Mouse (Mus musculus): ENCODE results near the gene Mbtps1.

The Mbtps1 gene

DNA sequence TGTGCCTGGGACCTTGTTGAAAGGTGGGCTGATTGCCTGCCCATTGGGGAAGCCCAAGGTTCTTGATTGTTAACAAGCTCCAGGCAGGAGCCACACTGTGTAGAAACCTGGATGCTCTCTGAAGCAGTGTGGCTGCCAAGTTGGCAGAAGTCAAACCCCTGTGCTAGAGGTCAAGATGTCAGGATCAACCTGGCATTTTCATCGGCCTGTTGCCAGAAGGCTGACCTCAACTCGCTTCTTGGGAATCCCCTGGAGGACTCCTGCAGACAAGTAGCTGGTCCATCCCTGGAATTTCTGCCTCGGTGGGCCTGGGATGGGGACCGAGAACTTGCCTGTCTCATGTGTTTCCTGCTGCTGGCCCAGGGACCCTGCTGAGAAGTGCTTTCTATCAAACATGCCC, 56.4 kb downstream of the Mbtps1 start:
- no peak for DNase-seq (ENCODE audit: low spot score in 2 of 2)

DNA sequence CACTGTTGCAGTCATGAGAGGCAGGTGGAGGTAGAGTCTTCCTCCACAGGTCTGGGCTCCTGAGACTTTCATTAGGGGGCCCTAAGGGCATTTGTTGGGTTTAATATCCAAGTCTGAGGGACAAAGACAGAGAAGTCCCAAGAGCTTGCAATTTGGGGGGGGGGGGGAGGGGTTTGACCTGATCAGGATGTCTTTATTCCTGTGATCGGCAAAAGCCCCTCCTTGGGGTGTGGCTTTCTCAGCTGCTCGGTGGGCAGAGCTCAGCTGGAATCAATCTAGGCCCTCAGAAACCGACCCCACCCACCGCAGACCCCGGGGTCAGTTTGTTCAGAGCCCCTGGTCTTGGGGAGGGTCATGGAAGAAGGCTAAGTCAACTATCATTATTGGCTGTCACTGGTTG, 56.9 kb downstream of the Mbtps1 start, which contains the start of gene Slc38a8:
TSS of gene Slc38a8 (minus strand) at position 101 of the 400 bp plus-strand sequence.
- no peak for DNase-seq (ENCODE audit: low spot score in 2 of 2)

DNA sequence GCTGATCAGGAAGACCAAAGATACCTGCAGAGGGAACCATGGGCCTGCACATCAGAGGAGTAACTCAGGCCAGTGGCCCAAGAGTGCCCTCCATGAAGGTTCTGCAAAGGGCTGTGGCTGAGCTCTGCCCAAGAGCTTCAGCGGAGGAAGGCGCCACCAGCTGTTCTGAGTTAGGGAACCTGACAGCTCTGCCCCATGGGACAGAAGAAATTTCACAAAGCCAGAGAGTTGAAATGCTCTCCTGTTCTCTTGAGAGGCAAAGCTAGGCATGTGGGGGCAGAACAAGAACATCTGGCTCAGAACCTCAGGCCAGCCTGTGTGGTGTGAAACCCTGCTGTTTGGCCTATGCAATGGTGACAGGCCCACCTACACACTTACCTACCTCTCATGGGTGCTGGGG, 58.7 kb downstream of the Mbtps1 start:
- no peak for DNase-seq (ENCODE audit: low spot score in 2 of 2)

GRCm38 (mm10) chr8:119496848-119497247, 61.7 kb downstream of the Mbtps1 start:
- peak; percentile 5 to 23 for DNase-seq (ENCODE audit: low spot score in 2 of 2)

- DNase-seq (ENCODE audit: low spot score in 2 of 2): no peak
Measured at GRCm38 (mm10) chr8:119487093-119487492, 71.4 kb downstream of the Mbtps1 start.

DNA sequence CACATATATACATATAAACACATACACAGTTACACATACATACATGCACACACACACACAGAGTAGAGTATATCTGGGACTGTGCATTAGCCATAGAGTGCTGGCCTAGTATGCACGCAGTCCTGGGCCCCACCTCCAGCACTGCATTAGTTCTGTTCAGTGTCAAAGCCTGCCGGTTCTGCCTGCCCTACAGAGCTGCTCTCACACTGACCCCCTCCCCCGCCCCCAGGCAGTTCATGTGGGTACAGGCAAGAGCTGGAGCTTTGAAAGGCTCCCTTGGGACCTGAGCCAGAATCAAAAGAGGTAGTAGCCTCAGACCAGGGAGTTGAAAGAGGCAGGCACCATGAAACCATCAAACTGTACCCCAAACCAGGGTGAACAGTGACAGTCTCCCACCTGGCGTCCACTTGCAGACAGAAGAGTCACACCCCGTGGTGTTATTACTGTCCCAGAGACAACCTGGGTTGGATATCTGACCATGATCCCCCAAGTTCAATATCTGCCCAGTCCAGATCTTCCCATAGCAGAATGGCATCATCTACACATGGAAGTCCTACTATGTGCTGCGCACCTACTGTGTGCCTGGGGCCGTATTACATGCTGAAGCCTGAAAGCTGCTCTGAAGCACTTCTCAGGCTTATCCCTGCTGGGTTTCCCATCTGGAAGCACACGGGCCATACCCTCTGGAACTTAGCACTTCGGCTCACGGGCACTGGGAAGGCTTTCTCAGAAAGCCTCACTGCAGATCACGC, 74.2 kb downstream of the Mbtps1 start:
- DNase-seq (ENCODE audit: low spot score in 2 of 2): no peak

DNA sequence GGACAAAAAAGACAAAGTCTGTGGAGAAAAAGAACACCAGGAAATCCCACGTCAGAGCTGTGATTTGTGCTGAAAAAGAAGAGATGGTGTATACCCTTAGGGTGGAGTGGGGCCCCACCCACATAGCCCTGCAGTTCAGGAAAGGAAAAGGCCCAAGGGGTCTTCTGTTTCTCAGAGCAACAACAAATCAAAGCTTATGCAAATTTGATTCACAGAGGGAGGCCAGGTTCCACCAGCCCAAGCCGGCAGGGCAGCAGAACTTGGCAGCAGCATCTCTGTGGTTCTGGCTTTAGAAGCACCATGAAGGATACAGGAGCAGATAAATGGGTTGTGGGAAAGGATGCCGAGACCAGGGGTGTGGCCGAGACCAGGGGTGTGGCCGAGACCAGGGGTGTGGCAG, 79.9 kb downstream of the Mbtps1 start:
- DNase-seq (ENCODE audit: low spot score in 2 of 2): no peak

DNA sequence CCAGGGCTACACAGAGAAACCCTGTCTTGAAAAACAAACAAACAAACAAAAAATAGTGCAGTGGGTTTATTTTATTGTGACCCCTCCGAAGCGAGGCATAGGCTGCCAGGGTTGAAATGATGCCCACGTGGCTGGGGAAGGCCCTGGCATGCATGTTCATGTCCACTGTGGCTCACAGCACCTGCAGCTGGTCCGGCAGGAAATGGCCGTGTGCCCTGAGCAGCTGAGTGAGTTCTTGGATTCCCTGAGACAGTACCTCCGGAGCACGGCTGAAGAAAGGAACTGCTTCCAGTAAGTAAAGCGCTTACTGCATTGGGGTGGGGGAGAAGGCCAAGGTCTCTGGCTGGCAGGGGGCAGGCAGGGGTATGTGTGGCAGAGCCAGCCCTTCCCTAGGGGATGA, 90.4 kb downstream of the Mbtps1 start:
- no peak for DNase-seq (ENCODE audit: low spot score in 2 of 2)

DNA sequence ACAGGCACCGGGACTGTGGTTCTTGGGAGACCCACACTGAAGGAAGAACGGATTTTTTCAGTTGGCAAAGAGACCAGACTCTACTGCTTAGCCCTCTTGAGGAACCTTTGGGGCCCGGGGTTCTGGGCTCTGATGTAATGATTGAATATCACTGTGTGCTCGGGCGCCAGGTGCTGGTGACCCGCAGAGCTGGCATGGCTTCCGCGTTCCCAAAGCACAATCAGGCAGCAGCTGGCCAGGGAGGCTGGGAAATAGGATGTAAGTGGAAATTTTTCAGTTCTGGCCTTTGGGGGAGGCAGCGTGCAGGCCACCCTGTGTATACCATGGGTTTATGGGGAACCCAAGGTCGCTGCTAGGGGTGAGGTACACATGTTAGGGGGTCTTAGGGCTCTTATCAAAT, 91.7 kb downstream of the Mbtps1 start:
- no peak for DNase-seq (ENCODE audit: low spot score in 2 of 2)

DNA sequence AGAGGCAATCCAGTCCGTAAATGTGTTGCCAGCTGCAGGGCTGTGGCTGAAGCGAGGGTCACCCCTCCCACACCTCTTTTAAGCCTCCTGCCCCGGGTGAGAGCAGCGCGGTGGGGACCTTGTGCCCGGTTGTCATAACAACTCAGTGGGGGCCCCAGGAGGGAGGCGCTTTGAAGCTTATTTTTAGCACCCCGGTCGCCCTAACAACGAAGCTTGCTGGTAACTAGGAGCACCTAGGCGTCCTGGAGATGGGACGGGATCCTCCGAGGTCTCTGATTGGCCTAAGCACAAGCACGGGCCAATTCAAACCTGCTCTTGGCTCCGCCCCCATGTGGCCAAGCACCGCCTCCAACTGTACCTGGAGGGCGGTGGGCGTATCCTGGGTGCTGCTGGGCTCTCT, 92.4 kb downstream of the Mbtps1 start:
- DNase-seq (ENCODE audit: low spot score in 2 of 2): no peak

- DNase-seq (ENCODE audit: low spot score in 2 of 2): no peak
Measured at GRCm38 (mm10) chr8:119463709-119464108, 94.8 kb downstream of the Mbtps1 start.

DNA sequence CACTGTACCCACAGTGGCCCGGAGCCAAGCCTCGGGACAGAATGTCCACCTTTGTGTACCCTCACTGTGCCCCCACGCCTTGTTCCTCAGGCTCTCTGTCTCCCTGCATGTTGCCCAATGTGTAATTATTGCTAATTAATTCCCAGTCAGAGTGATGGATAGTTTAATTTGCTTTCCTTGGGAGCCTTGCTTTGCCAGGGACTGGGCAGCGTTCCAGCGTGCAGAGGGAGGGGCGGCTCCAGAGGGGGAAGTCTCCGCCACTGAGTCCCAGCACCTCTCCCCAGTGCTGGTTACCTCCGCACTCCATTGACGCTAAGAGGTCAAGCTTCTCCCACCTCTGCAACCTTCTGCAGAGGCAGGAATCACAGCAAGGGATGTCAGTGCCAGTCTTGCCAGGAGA, 97.2 kb downstream of the Mbtps1 start:
- DNase-seq (ENCODE audit: low spot score in 2 of 2): no peak

- no peak for DNase-seq (ENCODE audit: low spot score in 2 of 2)
Measured at GRCm38 (mm10) chr8:119459724-119460123, 98.8 kb downstream of the Mbtps1 start.
